Mouse (Mus musculus) cerebellum, adult 9-10 months (tissue): ENCODE data around the gene Spats2l.

Experiments
- DNase-seq: peaks from one replicate; pipeline ENCODE4 v3.0.0; 2022

The Spats2l gene

GRCm38 (mm10) chr1:57774001-57774667 lies at the start of gene Spats2l:
Spats2l (plus strand) TSS chr1:57774162.
- no peak for DNase-seq

- no peak for DNase-seq
These were observed 48.7 kb upstream of the Spats2l start for GRCm38 (mm10) chr1:57725268-57725667.

- no peak for DNase-seq
These were observed 38.1 kb upstream of the Spats2l start for GRCm38 (mm10) chr1:57735877-57736276.

GRCm38 (mm10) chr1:57741740-57742139 lies 32.2 kb upstream of the Spats2l start:
- DNase-seq = no peak

- DNase-seq = no peak
These were observed 31.7 kb upstream of the Spats2l start for GRCm38 (mm10) chr1:57742266-57742665.

GRCm38 (mm10) chr1:57751781-57752180 lies 22.2 kb upstream of the Spats2l start:
- DNase-seq = no peak

- no peak for DNase-seq
These were observed 7.6 kb upstream of the Spats2l start for GRCm38 (mm10) chr1:57766396-57766795.

GRCm38 (mm10) chr1:57773326-57773725 lies 636 bp upstream of the Spats2l start:
- no peak for DNase-seq

- DNase-seq = no peak
These were observed 920 bp downstream of the Spats2l start for GRCm38 (mm10) chr1:57774668-57775495.

GRCm38 (mm10) chr1:57775496-57775790 lies 1.5 kb downstream of the Spats2l start:
- no peak for DNase-seq

GRCm38 (mm10) chr1:57776671-57777281 lies 2.8 kb downstream of the Spats2l start:
- no peak for DNase-seq

GRCm38 (mm10) chr1:57784300-57784699 lies 10.3 kb downstream of the Spats2l start:
- DNase-seq = no peak

GRCm38 (mm10) chr1:57789831-57790230 lies 15.9 kb downstream of the Spats2l start:
- no peak for DNase-seq

- no peak for DNase-seq
These were observed 18.2 kb downstream of the Spats2l start for GRCm38 (mm10) chr1:57792212-57792611.

- no peak for DNase-seq
These were observed 21.9 kb downstream of the Spats2l start for GRCm38 (mm10) chr1:57795838-57796237.

GRCm38 (mm10) chr1:57799398-57799797 lies 25.4 kb downstream of the Spats2l start:
- DNase-seq = no peak

GRCm38 (mm10) chr1:57800846-57801245 lies 26.9 kb downstream of the Spats2l start:
- DNase-seq = no peak

- DNase-seq = no peak
These were observed 32.2 kb downstream of the Spats2l start for GRCm38 (mm10) chr1:57806126-57806525.

GRCm38 (mm10) chr1:57807882-57808281 lies 33.9 kb downstream of the Spats2l start:
- no peak for DNase-seq

- no peak for DNase-seq
These were observed 36.3 kb downstream of the Spats2l start for GRCm38 (mm10) chr1:57810221-57810620.

- no peak for DNase-seq
These were observed 43.1 kb downstream of the Spats2l start for GRCm38 (mm10) chr1:57817103-57817502.

- DNase-seq = no peak
These were observed 46.6 kb downstream of the Spats2l start for GRCm38 (mm10) chr1:57820428-57820997.

GRCm38 (mm10) chr1:57824966-57825759 lies 51.2 kb downstream of the Spats2l start:
- DNase-seq = no peak
